Mouse (Mus musculus) cerebellum, adult 11-12 months (tissue): ENCODE measurements at regions not wholly inside any gene's neighbourhood (a gene's known extent, or its start where the extent isn't known, plus 50 kb on each side); places are given as distances from the start of the nearest gene placed in this dataset.
"Not testable (repeated sequence)": the region's sequence is repeated elsewhere in the genome, so short reads cannot be mapped to it uniquely, and the experiment has no call there.

Experiments
- DNase-seq: peaks from one replicate; pipeline ENCODE4 v3.0.0; 2022

DNA sequence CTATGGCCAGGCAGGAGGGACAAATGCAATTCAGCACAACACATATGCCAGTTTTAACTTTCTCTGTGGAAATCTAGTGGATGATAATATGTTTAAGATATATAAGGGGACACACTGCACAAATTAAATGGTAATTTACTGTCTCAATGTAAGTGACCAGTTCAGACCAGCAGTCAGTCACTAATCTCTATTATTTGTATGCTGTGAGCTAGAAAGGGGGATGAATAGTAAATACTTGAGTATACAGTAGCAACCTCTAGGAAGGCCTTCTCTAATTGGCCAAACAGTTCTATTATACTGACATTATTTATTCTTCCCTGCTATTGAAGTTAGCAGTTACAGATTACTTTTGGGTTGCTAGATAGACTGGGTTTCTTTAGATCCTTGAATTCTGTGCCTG lies 391.2 kb downstream of the Fign start:
- no peak for DNase-seq

DNA sequence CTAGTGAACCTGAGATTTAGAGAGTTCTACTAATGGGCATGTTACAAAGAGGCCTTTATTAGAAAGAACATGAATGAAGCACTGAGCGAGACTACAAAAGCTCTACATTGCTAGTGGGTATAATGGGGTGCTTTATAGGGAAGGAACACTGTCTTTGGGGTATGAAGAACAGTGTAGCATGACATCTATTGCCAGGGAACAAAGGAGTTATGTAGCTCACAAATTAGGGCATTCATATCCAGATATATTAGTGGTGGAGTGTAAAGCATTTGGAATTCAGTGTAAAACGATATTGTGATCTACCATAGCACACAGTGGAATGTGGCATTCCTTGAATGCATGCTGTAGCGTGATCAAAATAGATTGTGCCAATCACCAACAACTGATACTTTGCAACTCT lies 391.7 kb downstream of the Fign start:
- DNase-seq: no peak

- peak; percentile 3 for DNase-seq
Observed at GRCm38 (mm10) chr2:63702333-63703096, 395.3 kb downstream of the Fign start.

- no peak for DNase-seq
Observed at GRCm38 (mm10) chr2:63701861-63702260, 396.0 kb downstream of the Fign start.

DNA sequence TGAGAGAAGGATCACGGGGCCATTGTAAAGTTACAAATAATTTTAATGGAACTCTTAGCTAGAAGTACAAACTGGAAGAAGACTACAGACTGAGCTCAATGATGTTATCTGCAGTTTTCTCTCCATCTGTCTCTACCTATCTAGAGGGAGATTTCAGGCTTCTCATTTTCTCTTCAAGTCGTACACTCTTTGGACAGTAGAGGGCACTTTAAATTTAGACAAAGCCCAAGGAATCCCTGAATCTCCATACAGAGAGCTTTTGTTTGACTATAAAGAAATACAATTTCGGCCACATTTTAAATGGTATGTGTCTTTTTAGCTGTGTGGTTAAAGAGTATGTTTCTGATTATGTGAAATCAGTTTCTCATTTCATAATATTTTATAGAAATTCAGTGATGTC lies 397.6 kb downstream of the Fign start:
- DNase-seq: no peak

DNA sequence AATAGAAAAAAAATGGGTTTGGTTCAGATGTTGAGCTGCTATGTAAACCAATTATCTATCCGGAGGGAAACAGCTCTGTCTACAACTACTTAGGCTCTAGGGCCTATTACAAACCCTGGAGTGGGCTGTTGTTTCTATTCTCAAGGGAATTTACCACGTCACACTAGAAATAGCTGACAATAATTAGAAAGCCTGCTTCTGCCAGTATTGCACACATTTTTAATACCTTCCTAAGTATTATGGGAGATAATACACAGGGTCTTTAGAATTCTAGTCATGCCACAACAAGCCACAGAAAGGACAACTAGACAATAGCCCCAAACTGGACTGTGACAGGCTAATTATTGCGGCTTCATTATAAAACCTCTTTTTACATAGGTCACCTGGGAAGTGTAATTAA lies 428.1 kb downstream of the Fign start:
- no peak for DNase-seq

DNA sequence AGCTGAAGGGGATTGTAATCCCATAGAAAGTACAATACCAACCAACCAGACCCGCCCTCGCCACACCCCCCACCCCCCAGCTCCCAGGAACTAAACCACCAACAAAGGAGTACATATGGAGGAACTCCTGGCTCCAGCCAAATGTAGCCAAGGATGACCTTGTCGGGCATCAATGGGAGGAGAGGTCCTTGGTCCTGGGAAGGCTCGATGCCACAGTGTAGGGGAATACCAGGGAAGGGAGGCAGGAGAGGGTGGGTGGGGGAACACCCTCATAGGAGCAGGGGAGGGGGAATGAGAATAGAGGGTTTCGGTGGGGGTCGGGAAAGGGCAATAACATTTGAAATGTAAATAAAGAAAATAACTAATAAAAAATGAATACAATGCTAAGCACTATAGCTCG lies 429.1 kb downstream of the Fign start:
- no peak for DNase-seq

DNA sequence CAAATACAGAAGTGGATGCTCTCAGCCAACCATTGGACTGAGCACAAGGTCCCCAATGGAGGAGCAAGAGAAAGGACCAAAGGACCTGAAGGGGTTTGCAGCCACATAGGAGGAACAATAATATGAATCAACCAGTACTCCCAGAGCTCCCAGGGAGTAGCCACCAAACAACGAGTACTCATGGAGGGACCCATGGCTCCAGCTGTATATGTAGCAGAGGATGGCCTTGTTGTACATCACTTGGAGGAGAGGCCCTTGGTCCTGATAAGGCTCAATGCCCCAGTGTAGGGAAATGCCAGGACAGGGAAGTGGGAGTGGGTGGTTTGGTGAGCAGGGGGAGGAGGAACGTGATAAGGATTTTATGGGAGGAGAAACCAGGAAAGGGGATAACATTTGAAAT lies 437.9 kb downstream of the Fign start:
- not testable (repeated sequence) for DNase-seq
